Mouse (Mus musculus) kidney, adult 2 months (tissue): ENCODE data around the gene Dchs1.

Experiments used
- CTCF ChIP-seq: fragments of 200-500 bp; conservative IDR thresholded peaks from 2 replicates; pipeline ENCODE4 v1.5.1; 2011; ENCODE audit warnings: low read depth, mild to moderate bottlenecking, control low read depth, low read length, moderate library complexity, mixed read lengths; ENCODE audit not compliant: insufficient read depth, insufficient read length
- POLR2A ChIP-seq: fragments of 200-500 bp; IDR thresholded peaks from one replicate; pipeline ENCODE4 v1.6.1; 2011; ENCODE audit warnings: low read depth, low read length, control low read depth

DNA sequence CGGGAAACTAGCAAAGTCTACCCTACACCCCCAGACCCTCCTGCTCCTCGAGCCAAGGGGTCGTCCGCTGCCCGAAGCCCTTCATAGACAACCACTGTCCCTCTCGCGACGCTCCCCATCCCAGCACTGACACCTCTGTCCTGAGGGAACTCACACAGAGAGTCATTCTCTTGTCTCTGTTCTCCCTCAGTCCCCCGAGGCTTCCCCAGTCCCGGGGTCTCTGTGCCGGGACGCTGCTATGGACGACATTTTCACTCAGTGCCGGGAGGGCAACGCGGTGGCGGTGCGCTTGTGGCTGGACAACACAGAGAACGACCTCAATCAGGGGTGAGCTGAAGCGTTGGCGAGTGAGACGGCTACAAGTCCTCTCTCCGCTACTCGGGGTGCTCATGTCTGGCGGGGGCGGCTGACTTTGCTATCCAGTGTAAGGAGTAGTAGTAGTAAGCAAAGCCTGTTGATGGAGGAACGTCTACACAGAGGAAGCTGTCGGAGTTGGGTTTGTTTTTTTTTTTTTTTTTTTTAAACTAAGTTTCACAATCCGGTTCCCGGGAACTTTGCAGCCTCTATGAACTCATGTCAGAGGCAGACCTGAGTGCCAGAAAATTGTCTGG is 50.4 kb downstream of the Dchs1 start, which contains the start of gene Rrp8:
- TF ChIP-seq CTCF (no peak), POLR2A (no peak)
